Mouse (Mus musculus): ENCODE measurements around the gene Cic.
"Not testable (repeated sequence)": the region's sequence is repeated elsewhere in the genome, so short reads cannot be mapped to it uniquely, and the experiment has no call there.

The Cic gene

DNA sequence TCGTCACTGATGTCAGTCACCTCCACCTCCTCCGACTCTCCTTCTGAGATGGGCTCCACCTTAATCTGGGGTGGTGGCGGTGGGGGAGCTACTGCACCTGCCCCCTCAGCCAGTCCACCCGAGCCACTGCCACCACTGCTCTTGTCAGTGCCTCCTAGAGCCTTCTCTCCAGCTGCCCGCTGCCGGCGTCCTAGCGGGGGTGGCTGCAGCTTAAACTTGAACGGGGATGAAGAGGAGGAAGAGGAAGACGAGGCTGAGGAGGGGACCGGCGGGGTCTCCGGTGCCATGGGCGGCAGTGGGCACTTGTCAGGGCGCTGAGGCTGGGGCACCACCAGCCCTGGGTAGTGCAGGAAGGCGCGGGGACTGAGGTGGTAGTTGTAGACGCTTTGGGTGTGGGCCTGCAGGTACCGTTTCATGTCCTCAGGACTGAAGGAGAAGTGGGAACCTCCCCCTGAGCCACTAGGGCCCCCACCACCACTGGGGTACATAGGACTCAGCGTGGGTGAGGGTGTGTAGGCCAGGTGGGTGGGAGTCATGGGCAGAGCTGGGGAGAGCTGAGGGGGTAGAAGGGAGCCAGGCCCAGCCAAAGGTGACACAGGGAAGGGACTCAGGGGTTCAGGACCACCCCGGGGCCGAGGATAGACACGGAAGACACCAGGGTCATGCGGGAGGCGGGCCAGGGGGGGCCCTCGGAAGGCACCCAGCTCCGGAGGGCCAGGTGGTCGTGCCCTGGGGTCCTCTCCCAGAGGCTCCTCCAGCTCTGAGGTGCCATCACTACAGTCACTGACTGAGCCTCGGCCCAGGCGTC lies 22.7 kb upstream of the Cic start:
- DNase-seq (ENCODE audit: low spot score) = no peak

DNA sequence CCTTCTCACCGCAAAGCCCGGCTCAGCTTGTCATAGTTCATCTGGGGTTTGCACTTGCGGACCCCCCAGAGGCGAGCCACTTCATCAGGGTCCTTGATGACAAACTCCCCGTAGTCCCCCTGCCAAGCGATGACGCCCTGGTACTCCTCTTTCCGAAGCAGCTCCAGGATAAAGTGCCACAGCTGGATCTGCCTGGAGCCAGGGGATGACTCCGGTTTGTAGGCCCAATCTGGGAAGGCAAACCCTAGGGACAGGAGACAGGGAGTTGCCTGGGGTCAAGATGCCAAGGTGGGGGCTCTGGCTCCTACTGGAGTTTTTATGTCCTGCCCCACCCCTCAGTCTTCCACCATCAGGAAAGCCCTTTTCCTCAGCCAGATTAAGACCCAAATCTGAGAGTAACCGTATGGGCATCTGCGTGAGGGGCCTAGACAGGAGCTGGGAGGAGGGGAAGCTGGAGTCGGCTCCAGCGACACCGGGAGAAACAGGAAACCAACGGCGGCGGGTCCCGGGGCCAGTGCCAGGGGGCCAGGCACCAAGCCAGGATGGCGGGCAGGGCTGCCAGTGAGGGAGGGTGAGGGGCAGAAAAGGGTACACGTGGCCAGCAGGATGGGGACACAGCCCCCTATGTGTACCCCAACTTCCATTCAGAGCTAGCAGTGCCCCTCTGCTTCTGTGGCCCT lies 21.3 kb upstream of the Cic start:
- DNase-seq (ENCODE audit: low spot score) = no peak

DNA sequence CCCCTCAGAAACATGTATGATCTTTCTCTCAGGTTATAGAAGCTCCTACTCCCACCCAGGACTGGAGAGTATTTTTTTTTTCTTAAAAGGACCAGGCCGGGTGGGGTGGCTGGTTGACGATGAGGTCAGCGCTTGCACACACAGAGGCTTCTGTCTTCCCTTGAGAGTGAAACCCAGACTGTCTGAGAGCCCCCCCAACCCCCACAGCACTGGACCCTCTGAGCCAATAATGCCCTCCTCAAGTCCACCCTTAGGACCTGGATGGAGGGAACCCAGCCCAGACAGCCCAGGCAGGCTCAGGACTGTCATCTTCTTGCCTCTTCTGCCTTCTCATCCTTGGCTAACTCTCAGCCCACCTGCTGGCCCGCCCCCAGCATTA lies 20.8 kb upstream of the Cic start:
- no peak for DNase-seq (ENCODE audit: low spot score)

DNA sequence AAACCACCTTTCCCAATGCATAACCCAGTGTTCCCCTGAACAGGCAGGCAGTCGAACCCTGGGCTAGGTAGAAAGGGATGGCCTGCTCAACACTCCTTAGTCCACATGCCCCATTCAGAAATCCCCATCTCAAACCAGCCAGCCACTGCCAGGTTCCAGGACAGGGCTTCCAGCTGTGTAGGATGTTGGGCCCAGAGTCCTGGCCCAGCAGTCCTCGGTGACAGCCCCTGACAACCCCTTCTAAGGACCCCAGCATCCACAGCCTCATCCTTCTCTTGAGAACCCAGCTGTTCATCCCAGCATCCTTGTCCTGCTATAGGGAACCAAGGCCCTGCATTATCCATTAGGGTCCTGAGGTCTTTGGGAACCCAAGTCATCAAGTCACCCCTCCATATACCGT lies 20.0 kb upstream of the Cic start:
- no peak for DNase-seq (ENCODE audit: low spot score)

DNA sequence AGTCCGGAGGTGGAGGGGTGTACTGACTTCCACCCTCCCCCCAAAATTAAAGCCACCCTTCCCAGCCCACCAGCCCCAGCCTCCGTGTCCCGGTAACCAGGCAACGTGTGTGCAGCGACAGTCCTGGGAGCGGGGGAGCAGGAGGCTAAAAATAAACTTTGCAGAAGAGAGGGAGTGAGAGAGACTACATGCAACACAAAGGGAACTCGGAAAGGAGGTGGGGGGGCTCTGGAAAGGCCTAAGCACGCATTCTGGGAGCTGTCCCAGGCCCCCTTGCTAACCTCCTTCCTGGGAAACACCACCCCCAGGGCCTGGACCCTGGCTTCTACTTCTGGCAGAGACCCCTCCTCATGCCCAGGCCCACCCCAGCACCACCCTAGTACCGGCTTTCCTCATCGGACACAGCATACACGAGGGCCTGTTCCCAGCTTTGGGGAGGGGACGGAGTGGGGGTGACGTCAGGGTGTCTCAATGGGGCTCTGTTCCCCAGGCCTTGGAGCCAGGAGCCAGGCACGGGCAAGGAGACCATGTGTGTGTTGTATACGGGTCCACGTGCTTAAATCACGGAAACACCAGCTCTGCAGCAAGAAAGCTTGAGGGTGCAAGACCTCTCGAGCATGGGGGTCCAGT lies 19.4 kb upstream of the Cic start:
- no peak for DNase-seq (ENCODE audit: low spot score)

DNA sequence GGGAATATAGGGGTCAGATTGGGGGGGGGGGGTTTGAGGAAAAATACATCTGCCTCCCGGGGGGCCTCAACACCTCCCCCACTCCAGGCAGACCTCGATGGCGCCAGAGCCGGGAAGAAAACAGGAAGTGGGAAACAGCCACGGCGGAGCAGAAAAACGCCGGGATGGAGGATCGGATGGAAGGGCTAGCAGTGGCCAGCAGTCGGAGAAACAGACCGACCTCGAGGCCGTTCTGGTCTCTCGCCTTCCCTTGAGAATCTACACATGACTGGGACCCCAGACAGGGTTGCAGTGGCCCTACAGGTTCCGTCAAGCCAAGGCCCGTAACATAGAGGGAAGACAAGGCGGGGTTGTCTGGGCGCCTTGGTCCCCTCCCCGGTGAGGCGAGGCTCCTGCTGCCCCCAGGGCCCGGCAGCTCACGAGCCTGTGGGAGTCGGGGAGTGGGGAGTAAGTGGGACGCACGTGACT lies 18.6 kb upstream of the Cic start:
- no peak for DNase-seq (ENCODE audit: low spot score)

DNA sequence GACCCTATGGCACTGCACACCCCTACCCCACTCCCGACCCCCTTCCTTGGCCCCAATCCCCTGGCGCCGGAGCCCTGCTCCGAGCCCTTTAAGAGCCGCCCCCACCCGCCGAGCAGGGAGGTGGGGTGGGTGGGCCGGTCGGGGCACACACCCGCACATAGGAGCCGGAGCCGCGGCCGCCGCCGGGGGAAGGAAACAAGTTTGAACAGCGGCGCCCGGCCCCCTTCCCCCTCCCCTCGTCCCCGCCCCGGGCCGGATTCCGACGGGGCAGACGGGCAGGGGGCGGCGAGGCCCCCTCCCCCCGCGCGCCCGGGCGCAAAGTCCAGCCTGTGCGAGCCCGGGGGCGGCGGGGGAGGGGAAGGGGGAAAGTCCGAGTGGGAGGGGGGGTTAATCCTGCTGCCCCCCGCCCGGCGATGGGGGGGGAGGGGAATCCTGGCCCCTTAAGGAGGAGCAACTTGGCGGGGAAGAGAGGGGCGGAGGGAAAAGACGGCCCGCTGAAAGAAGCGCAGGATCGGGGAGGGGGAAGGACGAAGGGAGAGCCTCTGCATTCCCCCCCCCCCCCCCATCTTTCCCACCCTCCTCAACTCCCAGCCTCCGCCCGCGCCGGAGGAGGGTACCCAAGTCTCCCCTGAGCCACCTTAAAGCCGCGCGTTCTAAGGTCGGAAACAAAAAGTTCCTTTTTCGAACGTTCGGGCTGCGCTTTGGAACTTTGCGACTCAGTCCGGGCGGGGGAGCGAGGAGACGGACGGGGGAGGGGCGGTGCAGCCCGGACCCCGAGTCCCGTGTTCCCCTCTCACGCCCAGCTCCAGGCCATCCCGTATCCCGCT lies 18.0 kb upstream of the Cic start:
- peak; percentile 66 for DNase-seq (ENCODE audit: low spot score)

DNA sequence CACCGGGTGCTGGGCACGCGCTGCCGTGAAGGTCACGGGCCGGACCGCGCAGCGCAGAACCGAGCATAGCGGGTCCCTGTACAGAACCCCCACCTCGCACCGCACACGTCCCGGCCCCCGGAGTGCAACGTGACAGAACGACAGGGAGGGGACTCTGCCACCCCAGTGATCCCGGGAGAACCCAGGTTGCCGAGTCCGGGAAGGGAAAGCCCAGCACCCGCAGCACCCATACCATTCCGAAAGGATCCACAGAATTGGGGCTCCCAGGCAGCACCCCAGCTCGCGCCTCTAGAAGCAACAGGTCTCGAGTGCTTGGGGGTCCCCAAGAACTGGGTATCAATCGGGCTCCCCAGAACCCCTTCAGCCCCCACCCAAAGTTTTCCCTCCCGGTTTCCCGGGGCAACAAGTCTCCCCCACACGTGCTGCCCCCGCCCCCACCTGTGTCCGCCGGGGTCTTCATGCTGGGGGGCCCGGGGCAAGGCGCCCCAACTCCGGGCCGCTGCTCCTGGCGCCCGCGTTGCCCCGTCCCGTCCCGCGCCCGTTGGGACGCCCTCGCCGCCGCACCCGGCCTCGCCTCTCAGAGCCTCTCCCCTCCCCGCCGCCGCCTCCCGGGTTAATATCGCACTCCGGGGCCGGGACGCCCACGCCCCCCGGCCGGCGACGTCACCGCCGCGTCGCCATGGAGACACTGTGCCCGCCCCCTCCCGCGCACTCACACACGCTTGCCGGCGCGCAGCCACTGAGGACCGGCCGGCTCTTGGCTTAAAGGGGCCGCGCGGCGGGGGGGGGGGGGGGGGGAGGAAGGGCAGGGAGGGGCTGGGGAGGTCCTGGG lies 17.1 kb upstream of the Cic start, which contains the start of gene Erf:
TSS of gene Erf (minus strand) at position 621 of the 832 bp plus-strand sequence.
- peak; percentile 92 for DNase-seq (ENCODE audit: low spot score)

DNA sequence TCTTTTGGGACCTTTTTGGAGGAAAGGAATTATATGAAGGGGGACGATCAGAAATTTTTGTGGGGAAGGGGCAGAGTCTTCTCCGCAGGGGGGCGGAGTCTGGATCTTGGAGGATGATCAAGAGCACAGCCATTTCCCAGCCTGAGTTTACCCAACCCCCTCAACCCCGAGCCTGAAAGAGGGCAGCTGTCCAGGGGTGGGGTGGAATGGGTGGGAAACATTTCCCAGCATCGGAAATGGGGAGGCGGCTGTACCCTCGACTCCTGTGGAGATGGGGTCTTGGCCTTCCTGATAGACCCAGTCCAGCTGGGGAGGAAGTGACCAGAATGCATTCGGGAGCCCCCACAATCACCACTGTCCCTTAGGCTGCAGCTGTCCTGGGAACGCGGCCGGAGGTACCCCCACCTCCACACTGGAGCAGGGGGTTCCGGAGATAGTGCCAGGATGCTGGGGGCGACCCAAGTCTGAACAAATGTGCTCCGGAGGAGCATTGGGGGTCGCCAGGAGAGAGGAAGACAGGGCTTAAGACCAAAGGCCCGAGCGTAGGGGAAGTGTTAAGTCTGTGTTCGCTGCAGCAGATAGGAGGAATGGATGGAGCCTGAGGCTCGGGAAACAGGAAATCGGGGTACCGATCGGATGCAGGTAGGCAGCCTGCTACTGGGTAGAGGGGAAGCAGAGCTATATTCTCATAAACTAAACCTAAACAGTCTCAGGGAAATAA lies 16.3 kb upstream of the Cic start:
- no peak for DNase-seq (ENCODE audit: low spot score)

DNA sequence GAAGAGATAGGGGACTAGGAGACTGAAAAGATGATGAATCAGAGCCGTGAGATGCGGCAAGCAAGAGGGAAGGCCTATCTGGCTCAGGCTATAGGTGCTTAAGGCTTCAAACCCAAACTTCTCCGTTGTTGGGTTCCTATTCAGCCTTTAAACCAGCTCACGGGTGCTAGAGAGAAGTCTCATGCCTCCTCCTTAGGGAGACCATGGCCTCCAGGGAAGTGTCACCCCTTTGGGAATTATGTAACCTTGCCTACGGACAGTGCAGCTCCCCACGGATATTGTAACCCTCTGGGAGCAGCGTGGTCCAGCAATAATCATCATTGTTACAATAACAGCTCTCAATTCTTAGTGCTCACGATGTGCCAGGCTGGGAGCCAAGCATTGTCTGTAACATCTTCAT lies 15.7 kb upstream of the Cic start:
- no peak for DNase-seq (ENCODE audit: low spot score)

DNA sequence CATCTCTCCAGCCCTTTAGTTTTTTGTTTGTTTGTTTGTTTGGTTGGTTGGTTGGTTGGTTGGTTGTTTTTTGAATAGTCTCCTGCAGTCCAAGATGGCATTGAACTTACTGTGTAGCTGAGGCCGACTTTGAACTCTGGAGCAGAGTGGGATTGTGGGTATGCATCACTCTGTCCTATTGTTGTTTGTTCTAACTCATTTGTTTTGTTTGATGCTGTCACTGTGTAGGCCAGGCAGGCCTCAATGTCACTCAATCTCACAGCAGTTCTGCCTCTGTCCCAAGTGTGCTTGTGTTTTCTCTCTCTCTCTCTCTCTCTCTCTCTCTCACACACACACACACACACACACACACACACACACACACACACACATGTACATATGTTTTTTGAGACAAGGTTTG lies 5.6 kb upstream of the Cic start:
- DNase-seq (ENCODE audit: low spot score) = no peak

DNA sequence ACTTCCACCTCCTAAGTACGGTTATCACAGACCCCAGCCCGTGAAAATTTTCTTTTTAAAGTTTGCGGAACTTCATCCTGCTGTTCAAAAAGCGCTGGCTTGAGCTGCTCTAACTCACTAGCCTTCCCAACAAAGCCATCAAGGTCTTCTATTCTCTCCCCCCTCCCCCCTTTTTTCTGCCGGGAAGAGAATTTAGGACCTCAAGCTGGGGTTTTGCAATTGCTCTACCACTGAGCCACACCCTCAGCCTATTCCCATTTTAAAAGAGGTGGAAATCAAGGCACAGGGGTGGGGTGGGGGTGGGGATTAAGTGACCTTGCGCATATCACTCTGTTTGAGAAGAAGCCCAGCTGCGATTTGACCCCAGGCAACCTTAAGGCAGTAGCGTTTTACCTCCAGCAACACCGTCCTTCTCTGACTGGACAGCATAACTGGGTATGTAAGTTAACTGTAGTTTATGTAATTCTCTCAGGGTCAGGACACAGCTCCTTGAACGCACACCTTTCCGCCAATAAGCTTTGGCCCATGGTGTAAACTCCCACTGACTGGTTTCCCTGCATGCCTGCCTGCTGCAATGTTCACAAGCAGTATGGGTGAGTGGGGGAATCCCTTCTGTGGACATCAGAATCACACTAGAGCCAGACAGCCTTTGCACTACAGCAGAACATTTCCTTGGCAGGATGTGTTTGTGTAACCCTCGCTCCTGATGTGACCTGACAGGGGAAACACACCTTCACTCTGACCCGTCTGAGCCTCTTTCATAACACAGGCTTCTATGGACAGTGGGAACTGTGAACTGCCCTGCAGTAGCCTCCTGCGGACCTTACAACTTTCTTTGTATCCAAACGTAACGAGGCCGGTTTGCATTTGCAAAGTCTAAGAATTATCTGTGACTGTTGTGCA lies 3.3 kb upstream of the Cic start:
- no peak for DNase-seq (ENCODE audit: low spot score)

DNA sequence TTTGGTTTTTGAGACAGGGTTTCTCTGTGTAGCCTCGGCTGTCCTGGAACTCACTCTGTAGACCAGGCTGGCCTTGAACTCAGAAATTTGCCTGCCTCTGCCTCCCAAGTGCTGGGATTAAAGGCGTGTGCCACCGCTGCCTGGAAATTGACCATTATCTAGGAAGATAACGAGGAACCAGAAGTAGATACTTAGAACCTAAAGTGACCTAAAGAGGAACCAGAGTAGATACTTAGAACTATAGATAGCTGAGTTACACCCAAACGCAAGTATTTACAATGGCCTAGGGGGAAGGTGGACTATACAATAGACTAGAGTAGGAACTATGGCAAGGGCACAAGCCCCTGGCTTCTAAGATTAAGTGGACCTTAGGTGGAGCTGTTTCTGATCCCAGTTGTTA lies 1.8 kb upstream of the Cic start:
- not testable (repeated sequence) for DNase-seq (ENCODE audit: low spot score)

DNA sequence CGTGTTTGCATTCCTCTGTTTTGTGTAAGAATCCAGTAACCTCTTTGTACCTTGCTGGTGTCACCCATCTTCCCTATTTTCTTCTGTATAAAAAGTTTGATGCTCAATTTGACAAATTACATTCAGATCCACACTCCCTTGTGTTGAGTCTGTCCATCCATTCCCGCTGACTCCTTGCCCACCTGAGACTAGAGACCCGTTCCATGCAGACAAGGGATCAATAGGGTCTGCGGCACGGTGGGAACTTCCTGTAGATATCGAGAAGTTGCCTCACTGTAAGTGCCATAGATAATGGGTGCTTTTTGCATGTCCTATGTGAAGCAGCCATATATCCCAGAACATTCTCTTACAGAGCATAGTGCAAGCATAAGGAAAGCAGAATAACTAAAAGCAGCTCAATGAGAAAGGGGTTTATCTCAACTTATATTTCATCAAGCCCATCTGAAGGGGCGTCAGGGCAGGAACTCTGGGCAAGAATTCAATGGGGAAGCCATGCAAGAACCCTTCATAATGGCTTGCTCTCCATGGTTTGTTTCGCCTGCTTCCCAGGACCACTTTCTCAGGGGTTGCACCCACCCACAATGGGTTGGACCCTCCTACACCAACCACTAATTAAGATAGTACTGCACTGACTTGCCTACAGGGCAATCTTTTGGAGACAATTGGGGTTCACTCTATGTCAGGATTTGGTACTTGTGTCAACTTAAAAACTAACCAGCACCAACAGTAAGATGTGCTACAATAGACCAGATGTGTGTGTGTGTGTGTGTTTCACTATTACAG lies 1.1 kb upstream of the Cic start:
- no peak for DNase-seq (ENCODE audit: low spot score)

DNA sequence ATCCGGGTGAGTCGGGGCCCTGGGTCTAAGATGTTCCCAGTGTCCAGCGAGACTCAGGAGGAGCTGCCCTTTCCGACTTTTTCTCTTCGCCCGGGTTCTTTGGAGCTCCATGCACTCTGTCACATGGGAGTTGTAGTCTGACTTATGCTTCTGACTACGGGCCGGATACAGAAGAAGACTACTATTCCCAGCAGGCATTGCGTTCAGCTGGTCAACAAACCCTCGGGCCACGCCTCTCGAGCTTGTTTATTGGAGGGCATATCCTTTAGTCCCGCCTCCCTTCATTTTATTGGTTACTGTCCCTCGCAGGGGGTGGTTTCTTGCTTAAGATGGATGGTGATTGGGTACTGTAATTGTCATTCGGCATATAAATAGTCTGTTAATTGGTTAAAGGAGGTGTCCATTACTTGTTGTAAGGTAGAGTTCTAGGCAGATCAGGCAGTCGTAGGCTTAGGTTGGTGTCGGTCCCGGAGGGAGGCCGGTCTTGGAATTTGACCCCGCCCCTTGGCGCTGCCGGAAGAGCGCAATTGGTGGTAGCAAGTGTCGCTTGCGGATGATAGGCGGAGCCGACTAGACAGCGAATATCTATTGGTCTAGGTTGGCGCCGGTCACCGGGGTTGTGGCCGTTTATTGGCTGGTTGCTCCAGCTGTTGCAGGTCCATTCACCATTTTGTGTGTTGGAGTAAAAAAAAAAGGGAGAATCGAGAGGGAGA lies 403 bp downstream of the Cic start:
- peak; percentile 100 for DNase-seq (ENCODE audit: low spot score)

DNA sequence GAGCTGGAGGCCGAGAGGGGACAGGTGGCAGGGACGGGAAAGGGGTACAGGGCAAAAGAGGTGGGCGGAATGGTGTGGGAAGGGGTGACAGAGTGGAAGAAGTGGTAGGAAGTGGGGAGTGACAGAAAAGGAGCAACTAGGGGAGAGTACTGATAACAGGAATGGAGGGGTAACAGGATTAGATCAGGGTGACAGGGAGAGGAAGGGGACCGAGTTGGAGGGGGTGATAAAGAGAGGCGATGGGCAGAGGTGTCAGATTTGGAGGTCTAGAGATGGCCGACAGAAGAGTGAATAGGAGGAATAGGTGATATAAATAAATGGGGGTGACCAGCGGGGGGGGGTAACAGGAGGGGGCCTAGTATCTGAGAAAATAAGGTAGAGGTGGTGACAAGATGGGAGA lies 1.1 kb downstream of the Cic start:
- peak; percentile 39 for DNase-seq (ENCODE audit: low spot score)

DNA sequence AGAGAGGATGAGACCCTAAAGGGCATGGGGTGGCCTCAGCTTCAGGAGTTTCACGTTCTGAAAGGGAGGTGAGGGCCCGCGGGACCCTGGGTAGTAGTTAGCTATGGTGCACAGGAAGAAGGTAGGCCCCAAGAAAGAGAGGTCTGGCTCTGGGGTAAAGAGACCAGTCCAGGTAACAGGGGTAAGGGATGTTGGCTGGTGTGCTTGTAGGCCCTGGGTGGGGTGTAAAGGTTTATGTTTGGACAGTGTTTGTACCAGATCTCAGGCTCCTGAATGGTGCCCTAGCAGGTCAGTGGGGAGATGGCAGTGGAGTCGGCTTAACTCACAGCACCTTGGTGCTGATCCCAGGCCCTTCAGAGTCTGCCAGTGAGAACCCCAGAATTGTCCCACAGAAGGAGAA lies 1.5 kb downstream of the Cic start:
- DNase-seq (ENCODE audit: low spot score) = no peak
